In genomic region chr11:70663957-70664356, GRCm38 (mm10) we compare ENCODE assay signal across 27 mouse cellular contexts. TPM values are rescaled to one million over a fixed set of nuclear protein-coding genes. Genes with fewer than 3 reads are reported as not detected.
DNase-seq lines count a peak whose midpoint lies in the region; ATAC-seq and TF ChIP-seq lines count a peak whose summit lies in the region.
"Had no signal": no experiment of that assay in that cellular context is flagged by ENCODE, and none has a peak within 500 bp of the region (broad histone marks: within the 10 kb centered on the region; RNA-seq: fewer than 3 reads in every experiment).

No protein-coding gene starts in this region.

- TF ChIP-seq CTCF in gastrocnemius, adult 2 months (IDR thresholded peaks at IDR 0.05) = no peak

- intact Hi-C loops in gastrocnemius, adult 2 months (cut with DNase I) = no loop called here
- intact Hi-C loops in heart, postnatal 36 days (cut with DNase I) = no loop called here

- H3K9me3 ChIP-seq in heart, embryonic 11.5 days (replicated peaks; ENCODE audit: control insufficient read depth, low read length) = no peaks in the 10 kb centered on the region
- H3K9me3 ChIP-seq in forebrain, embryonic 13.5 days (replicated peaks) = no peaks in the 10 kb centered on the region
- H3K9me3 ChIP-seq: embryonic facial prominence, embryonic 10.5 days; embryonic facial prominence, embryonic 15.5 days; forebrain, embryonic 12.5 days; G1E; intestine, embryonic 15.5 days; limb, embryonic 13.5 days; lung, embryonic 15.5 days; midbrain, embryonic 10.5 days; midbrain, embryonic 15.5 days had no signal

- 86% methylated on average over 6 of the region's 6 CpGs for WGBS in heart, embryonic 11.5 days (ENCODE audit: insufficient replicate concordance)
- WGBS in forebrain, embryonic 13.5 days = 94% methylated on average over 6 of the region's 6 CpGs

- H3K4me3 ChIP-seq in gastrocnemius, adult 2 months = no peak overlapping the region
- no peak overlapping the region for H3K4me3 ChIP-seq in heart, embryonic 11.5 days (ENCODE audit: low read depth, low read length)
- H3K4me3 ChIP-seq in forebrain, embryonic 13.5 days = no peak overlapping the region
- H3K4me3 ChIP-seq: embryonic facial prominence, embryonic 10.5 days; embryonic facial prominence, embryonic 15.5 days; forebrain, embryonic 12.5 days; intestine, embryonic 15.5 days; layer of hippocampus, adult 2 months; limb, embryonic 13.5 days; lung, embryonic 15.5 days; midbrain, embryonic 10.5 days; midbrain, embryonic 15.5 days had no signal

- no peak for ATAC-seq in heart, embryonic 11.5 days (replicated peaks; ENCODE audit: insufficient number of reproducible peaks, low FRiP score, low TSS enrichment)
- no peak for ATAC-seq in forebrain, embryonic 13.5 days
- ATAC-seq: hindbrain, embryonic 16.5 days; intestine, embryonic 15.5 days; midbrain, embryonic 15.5 days had no signal

- no peak overlapping the region for H3K4me2 ChIP-seq in heart, embryonic 11.5 days
- H3K4me2 ChIP-seq in forebrain, embryonic 13.5 days = no peak overlapping the region
- H3K4me2 ChIP-seq: embryonic facial prominence, embryonic 15.5 days; forebrain, embryonic 12.5 days; intestine, embryonic 15.5 days; limb, embryonic 13.5 days; liver, embryonic 11.5 days; lung, embryonic 15.5 days; midbrain, embryonic 15.5 days had no signal

- H3K36me3 ChIP-seq in heart, embryonic 11.5 days (ENCODE audit: control insufficient read depth, insufficient read depth, low read length) = peaks cover 32% of the 10 kb centered on the region
- peaks cover 66% of the 10 kb centered on the region for H3K36me3 ChIP-seq in forebrain, embryonic 13.5 days (ENCODE audit: poor library complexity, severe bottlenecking)

- peaks cover 7% of the 10 kb centered on the region for H3K4me1 ChIP-seq in heart, embryonic 11.5 days (ENCODE audit: control insufficient read depth, insufficient read depth, low read length)
- peaks cover 18% of the 10 kb centered on the region for H3K4me1 ChIP-seq in forebrain, embryonic 13.5 days

- H3K9ac ChIP-seq in heart, embryonic 11.5 days (ENCODE audit: low read depth, low read length) = no peak overlapping the region
- no peak overlapping the region for H3K9ac ChIP-seq in forebrain, embryonic 13.5 days
- H3K9ac ChIP-seq: embryonic facial prominence, embryonic 15.5 days; forebrain, embryonic 12.5 days; intestine, embryonic 15.5 days; limb, embryonic 13.5 days; lung, embryonic 15.5 days; midbrain, embryonic 15.5 days had no signal

- DNase-seq in gastrocnemius, adult 2 months = peak; percentile 83
- DNase-seq in gastrocnemius, postnatal 10 days = no peak
- peak; percentile 62 to 73 for DNase-seq in heart, adult 9 months (ENCODE audit: low spot score in 2 of 2)
- DNase-seq in heart, postnatal 36 days = peak; percentile 42 to 50
- no peak for DNase-seq in urinary bladder, postnatal 14 days (ENCODE audit: low spot score)
- DNase-seq: adrenal gland, adult 8-10 months; cerebellum, adult 8-10 months; cerebellum, postnatal 25 days; kidney, adult 2 months; kidney, postnatal 36 days; right cerebral cortex, postnatal 25 days; spleen, adult 18-20 months; thymus, postnatal 14 days had no signal

- H3K27me3 ChIP-seq in heart, embryonic 11.5 days (ENCODE audit: control insufficient read depth, insufficient read depth, low read length) = no peaks in the 10 kb centered on the region
- H3K27me3 ChIP-seq in forebrain, embryonic 13.5 days = no peaks in the 10 kb centered on the region
- H3K27me3 ChIP-seq: embryonic facial prominence, embryonic 15.5 days; forebrain, embryonic 12.5 days; intestine, embryonic 15.5 days; limb, embryonic 13.5 days; lung, embryonic 15.5 days; midbrain, embryonic 15.5 days had no signal

- peak overlapping the region; percentile 70 for H3K27ac ChIP-seq in gastrocnemius, adult 2 months
- no peak overlapping the region for H3K27ac ChIP-seq in heart, embryonic 11.5 days (ENCODE audit: low read depth, low read length)
- no peak overlapping the region for H3K27ac ChIP-seq in forebrain, embryonic 13.5 days
- H3K27ac ChIP-seq: embryonic facial prominence, embryonic 10.5 days; embryonic facial prominence, embryonic 15.5 days; forebrain, embryonic 12.5 days; intestine, embryonic 15.5 days; layer of hippocampus, adult 2 months; limb, embryonic 13.5 days; lung, embryonic 15.5 days; midbrain, embryonic 10.5 days; midbrain, embryonic 15.5 days had no signal

RNA-seq across cellular contexts. Expression of gene Spag7, which starts 5.3 kb away (rescaled TPM):
- 10 to 100 TPM; 86.3 to 86.4 TPM for total RNA-seq in gastrocnemius, adult 2 months (2021)
- total RNA-seq in gastrocnemius, postnatal 10 days (2021) = 100 to 1,000 TPM; 131 to 133 TPM
- polyA plus RNA-seq in heart, embryonic 11.5 days (2014; fragmentation: Nextera tagmentation; extraction: Ambion mirVana) = 187 and 201 TPM in 2 replicates
- total RNA-seq in heart, postnatal 36 days (2021) = 10 to 100 TPM; 95.0 to 98.6 TPM
- 173 and 177 TPM in 2 replicates for polyA plus RNA-seq in forebrain, embryonic 13.5 days (2015; fragmentation: Nextera tagmentation; extraction: Ambion mirVana)

RNA-seq across cellular contexts. Expression of gene Eno3, which starts 7.0 kb away (rescaled TPM):
- 1,000 to 10,000 TPM; 7,153 to 7,488 TPM for total RNA-seq in gastrocnemius, adult 2 months (2021)
- total RNA-seq in gastrocnemius, postnatal 10 days (2021) = 1,000 to 10,000 TPM; 5,193 to 5,983 TPM
- polyA plus RNA-seq in heart, embryonic 11.5 days (2014; fragmentation: Nextera tagmentation; extraction: Ambion mirVana) = 272 and 313 TPM in 2 replicates
- total RNA-seq in heart, postnatal 36 days (2021) = 1,000 to 10,000 TPM; 1,887 to 1,957 TPM
- 7.1 and 7.4 TPM in 2 replicates for polyA plus RNA-seq in forebrain, embryonic 13.5 days (2015; fragmentation: Nextera tagmentation; extraction: Ambion mirVana)

RNA-seq across cellular contexts. Expression of gene Pfn1, which starts 9.5 kb away (rescaled TPM):
- total RNA-seq in gastrocnemius, adult 2 months (2021) = 100 to 1,000 TPM; 252 to 257 TPM
- 100 to 1,000 TPM; 465 to 491 TPM for total RNA-seq in gastrocnemius, postnatal 10 days (2021)
- 1,771 and 1,932 TPM in 2 replicates for polyA plus RNA-seq in heart, embryonic 11.5 days (2014; fragmentation: Nextera tagmentation; extraction: Ambion mirVana)
- 100 to 1,000 TPM; 283 to 296 TPM for total RNA-seq in heart, postnatal 36 days (2021)
- 919 and 977 TPM in 2 replicates for polyA plus RNA-seq in forebrain, embryonic 13.5 days (2015; fragmentation: Nextera tagmentation; extraction: Ambion mirVana)

RNA-seq across cellular contexts. Expression of gene Slc25a11, which starts 16.7 kb away (rescaled TPM):
- total RNA-seq in gastrocnemius, adult 2 months (2021) = 100 to 1,000 TPM; 264 to 408 TPM
- total RNA-seq in gastrocnemius, postnatal 10 days (2021) = 100 to 1,000 TPM; 252 to 283 TPM
- polyA plus RNA-seq in heart, embryonic 11.5 days (2014; fragmentation: Nextera tagmentation; extraction: Ambion mirVana) = 221 and 245 TPM in 2 replicates
- 100 to 1,000 TPM; 570 to 607 TPM for total RNA-seq in heart, postnatal 36 days (2021)
- polyA plus RNA-seq in forebrain, embryonic 13.5 days (2015; fragmentation: Nextera tagmentation; extraction: Ambion mirVana) = 156 and 165 TPM in 2 replicates

RNA-seq across cellular contexts. Expression of gene Rnf167, which starts 16.9 kb away (rescaled TPM):
- 10 to 100 TPM; 35.0 to 38.4 TPM for total RNA-seq in gastrocnemius, adult 2 months (2021)
- 10 to 100 TPM; 41.9 to 43.7 TPM for total RNA-seq in gastrocnemius, postnatal 10 days (2021)
- polyA plus RNA-seq in heart, embryonic 11.5 days (2014; fragmentation: Nextera tagmentation; extraction: Ambion mirVana) = 66.8 and 76.9 TPM in 2 replicates
- 10 to 100 TPM; 52.5 to 57.9 TPM for total RNA-seq in heart, postnatal 36 days (2021)
- 108 and 119 TPM in 2 replicates for polyA plus RNA-seq in forebrain, embryonic 13.5 days (2015; fragmentation: Nextera tagmentation; extraction: Ambion mirVana)

Comparison
In these comparisons a context has a peak if more than half of its experiments do, and no peak if none do; other contexts are left out.
1. DNase-seq: peak in gastrocnemius, adult 2 months (single experiment), heart, adult 9 months (2 of 2) and heart, postnatal 36 days (2 of 2); none in gastrocnemius, postnatal 10 days (single experiment) and urinary bladder, postnatal 14 days (single experiment).